Mouse (Mus musculus): ENCODE results near the gene Rheb.
"Not testable (repeated sequence)": the region's sequence is repeated elsewhere in the genome, so short reads cannot be mapped to it uniquely, and the experiment has no call there.

Rheb gene

DNA sequence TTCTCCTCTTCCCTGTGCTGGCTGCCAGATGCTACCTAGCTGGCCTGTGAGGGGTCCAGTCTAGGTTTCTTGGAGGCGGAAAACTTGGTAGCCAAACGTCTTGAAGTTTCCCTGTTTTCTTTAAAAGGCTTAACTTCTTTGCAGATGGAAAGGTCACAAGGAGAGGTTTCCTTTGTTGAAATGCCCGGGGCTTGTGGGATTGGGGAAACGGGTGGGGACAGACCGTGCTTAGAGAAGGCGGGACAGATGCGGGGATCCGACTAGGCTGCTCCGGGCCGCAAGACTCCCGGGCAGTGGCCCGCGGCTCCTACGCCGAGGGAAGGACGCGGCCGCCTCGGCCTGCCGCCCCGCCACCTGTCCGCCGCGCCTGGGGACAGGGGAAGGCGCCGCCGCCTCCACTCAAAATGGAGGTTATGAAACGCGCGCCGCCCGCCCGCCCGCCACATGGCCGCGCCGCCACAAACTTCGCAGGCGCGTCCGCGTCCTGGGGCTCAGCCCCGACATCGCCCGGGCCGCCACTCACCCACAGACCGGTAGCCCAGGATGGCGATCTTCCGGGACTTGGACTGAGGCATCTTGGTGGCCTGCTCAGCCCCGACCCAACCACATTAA lies 656 bp downstream of the Rheb start:
- DNase-seq: peak; percentile 65

DNA sequence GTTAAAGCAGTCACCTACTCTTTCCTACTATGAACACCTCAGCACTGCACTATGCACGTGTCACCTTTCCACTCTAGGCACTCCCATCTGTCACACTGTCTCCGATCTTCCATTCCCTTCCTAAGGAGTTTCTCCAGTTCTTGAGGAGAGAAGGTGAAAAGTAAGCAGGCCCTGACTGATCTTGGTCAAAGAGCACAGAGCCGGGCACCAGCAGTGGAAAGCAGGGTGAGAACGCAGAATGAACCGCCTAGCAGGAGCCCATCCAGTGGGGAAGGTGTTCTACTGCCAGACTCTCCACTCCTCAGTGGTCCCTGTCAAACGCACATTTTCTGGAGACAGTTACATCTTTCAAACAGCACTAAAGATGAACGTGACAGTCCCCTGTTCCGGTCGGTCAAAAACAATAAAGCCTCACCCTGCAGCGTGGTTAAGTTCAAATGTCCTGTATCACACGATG lies 1.4 kb downstream of the Rheb start:
- peak; percentile 21 for DNase-seq

DNA sequence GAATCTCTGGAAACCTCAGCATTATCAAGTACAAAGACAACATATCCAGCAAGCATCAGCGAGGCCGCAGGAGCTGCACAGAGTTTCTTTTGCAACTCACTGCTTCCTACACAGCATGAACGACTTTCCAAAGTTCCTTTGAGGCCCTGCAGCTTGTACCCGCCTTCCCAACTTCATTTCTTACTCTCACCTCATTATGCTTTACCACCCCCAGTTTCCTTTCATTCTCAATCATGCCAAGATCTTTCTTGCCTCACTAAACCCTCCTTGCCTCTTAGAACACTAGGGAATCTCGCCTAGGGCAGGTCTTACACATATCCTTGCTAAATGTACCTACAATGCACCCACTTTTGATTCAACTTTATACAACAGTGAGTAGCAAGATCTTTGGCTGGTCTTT lies 7.9 kb downstream of the Rheb start:
- DNase-seq: no peak

DNA sequence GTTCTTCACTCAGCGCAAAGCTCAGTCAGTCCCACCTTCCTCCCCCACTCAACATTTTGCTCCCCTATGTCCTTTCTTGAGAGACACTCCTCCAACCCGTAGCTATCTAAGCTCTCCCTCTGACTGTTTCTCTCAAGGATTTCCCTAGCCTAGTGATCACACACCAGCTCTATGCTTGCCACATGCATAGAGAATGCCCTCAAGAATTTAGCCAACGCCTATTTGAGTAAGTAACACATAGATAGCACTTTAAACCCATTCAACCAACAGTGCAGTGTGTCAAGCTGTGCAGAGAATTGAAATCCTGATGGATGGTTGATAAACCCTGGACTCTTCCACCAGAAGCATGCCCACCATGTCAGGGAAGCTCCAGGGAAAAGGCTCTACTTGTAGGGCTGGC lies 10.5 kb downstream of the Rheb start:
- DNase-seq: no peak

DNA sequence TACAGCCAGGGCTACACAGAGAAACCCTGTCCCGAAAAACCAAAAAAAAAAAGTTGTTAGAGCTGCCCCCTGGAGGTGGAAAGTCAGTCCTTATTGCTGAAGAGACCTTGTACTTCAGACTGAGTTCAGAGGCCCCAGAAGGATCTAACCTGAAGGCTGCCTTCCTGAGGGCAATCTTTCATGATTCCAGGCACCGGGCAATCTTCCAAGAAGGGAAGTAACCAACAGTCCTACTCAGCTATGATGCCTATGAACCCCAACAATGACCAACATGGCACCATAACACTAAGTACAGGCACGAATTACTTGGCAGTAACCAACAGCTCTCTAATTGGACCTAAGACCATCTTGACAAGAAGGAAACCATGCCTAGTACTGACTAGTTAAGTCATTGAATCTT lies 14.0 kb downstream of the Rheb start:
- no peak for DNase-seq

DNA sequence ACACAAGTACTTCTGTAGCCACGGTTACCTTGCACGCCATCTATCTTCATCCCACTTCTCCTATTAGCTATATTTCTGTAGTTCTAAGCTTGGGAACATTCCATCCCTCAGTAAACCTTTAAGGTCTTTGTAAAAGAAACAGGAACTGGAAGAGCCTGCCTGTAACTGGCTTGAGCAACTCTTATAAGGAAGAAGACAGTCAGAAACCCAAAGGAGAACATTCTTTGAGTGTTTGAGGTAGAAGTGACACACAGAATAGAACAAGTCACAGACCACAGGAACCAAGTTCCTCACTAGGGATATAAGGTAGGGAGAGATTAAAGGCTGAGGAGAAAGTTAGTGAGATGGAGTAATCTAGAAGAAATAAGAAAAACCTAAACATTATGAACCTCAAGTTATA lies 15.3 kb downstream of the Rheb start:
- DNase-seq: no peak

DNA sequence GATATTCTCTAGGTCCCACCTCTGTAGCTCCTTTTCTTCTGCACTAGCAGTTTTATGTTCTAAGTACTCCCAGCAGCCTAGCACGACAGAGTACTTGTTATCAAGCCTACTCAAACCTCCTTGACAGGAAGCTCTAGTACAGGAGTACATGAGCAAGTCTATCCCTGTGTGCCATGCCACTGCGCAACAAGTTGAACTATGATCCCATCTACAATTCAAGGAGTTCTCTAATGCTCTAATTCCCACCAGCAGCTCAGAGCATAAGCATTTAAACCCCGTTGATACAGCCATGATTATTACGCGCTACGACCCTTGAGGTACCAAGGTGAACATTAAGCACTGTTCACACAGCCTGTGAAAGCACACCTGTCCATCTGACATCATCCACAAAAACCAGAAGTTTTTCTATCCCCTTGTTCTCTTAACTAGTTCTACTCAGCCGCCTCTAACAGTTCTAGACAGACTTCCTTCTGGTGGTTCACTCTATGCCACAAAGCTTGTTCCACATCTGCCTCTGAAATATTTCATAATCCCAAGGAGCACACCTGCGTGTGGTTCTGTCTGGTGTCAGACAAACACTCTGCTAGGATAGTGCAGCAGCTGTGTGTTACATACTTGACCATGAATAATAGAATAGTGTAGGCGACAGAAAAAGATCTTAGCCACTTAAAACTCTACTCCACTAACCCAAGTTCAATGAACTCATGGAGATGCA lies 16.2 kb downstream of the Rheb start:
- no peak for DNase-seq

DNA sequence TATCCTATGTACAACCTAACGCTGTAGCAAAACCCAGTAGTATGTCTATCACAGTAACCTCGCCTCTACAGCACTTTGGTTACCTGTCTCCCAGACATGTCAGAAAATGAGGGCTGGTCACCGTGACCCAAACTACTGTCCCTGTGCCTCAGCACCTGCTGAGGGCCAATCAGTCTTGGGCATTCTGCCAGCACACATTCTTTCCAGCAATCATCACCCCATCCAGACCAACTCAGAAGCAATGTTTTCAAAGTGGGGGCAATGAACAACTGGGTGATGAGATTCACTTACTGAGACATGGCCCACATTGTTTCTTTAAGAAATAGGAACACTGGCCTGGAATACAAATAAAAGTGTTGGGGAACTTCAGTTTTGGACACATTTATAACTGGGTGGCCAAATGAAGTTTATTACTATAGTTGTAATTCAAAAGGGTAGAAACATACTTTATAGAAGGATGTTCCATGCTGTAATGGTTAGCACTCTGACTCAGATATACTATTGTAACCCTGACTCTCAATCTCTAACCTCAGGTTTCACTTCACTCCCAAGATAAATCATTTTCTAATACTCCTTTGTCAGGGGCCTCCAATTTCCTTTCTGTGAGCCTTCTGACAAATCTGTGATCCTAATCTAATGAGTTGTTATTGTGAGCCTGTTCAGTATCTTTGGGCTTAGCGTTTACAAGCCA lies 16.9 kb downstream of the Rheb start:
- no peak for DNase-seq

DNA sequence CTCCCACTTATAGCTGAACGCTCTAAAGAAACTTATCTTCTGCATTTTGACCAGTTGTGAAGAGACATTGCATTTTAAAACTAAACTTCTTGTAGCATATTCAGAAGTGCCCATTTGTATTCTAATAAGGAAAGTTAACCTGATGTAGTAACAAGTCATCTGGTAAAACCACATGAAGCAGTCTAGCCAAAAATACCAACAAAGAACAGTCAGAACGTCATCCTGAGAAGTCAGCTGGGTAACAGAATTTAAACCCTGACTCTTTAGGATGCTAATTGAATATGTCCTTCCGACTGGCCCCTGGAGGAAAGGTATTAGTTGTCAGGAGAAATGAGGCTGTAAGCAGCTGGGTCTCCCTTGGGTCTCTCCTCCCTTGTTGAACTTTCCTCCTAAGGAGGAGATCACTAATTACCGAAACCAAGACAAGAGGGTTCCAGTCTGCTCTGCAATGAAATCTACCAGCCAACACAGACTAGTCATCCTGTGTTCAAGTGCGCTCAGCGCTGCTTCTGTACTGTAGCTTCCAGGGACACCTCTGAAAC lies 18.5 kb downstream of the Rheb start:
- DNase-seq: no peak

DNA sequence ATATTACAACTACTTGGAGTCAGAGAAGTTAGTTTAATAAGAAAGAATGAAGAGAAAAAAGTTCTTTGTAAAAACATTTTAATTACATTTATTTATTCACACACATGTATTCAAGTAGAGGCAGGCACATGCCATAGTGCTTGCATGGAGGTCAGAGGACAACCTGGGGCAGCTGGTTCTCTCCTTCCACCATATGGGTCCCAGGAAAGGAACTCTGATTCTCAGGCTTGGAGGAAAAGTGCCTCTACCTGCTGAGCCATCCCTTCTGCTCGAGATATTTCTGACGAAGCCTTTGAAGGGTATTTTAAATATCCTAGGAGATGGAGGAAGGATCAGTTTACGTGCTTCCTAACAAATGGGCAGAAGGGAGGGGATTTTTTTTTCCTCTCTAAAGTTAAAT lies 19.6 kb downstream of the Rheb start:
- no peak for DNase-seq

DNA sequence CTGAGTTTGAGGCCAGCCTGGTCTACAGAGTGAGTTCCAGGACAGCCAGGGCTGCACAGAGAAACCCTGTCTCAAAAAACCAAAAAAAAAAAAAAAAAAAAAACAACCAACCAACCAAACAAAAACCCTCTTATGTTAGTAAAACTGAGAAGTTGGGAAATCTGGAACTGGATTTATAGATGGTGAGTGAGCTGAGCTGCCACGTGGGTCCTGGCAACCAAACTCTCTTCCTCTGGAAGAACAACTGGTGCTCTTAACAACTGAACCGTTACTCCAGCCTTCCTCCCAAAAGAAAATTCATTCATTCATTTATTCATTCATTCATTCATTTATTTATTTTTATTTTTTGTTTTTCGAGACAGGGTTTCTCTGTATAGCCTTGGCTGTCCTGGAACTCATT lies 20.2 kb downstream of the Rheb start:
- not testable (repeated sequence) for DNase-seq

DNA sequence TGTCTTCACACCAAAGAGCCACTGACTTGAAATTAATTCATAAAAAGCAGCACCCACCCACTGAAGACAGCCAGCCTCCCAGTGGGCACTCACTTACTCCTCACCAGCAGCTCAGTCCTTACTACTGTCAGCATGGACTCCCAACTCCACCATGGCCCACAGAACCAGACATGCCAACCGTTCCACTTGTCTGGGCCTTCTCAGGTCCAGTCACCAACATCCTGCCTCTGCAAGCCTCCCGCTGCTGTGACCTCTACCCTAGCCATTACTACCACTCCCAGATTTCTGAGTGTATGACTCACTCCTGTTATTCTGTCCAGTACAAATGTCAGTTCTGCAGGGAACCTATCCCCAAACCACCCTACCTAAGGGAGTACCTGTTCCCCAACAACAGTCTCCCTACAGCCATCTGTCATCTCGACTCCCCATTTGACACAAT lies 21.0 kb downstream of the Rheb start:
- DNase-seq: no peak

DNA sequence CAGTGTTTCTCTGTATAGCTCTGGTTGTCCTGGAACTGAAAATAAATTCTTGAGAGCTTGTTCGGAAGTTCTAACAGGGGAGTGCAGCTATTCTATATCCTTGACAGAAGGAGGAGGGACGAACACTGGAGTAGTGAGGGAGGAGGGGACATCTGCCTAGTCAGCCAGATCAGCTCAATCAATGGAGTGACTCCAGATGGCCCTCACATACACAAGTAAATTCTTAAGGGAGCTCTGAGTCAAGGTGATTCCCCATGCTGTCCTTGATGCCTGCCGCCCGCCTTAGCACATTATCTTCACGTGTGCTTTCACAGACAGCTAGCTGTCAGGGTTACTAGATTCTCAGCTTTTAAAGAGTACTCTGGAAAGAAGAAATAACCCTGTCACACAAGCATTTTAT lies 21.8 kb downstream of the Rheb start:
- no peak for DNase-seq

DNA sequence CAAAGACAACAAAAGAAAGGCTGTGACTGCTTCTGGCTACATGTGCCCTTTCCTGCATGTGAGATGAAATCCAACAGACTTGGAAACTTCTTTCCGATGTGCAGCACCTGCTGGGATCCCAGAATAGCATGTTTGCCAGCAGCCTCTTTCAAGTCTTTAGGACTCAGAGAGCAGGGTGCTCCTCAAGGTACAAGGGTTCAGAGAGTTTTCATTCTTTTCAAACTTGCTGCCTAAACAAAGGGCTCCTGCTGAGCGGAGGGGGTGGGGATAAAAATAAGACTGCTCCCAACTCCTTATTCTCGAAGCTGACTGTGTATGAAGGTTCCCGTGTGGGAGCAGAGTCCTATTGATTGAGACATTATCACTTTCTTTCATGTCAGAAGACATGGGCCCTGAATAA lies 25.2 kb downstream of the Rheb start:
- DNase-seq: no peak

DNA sequence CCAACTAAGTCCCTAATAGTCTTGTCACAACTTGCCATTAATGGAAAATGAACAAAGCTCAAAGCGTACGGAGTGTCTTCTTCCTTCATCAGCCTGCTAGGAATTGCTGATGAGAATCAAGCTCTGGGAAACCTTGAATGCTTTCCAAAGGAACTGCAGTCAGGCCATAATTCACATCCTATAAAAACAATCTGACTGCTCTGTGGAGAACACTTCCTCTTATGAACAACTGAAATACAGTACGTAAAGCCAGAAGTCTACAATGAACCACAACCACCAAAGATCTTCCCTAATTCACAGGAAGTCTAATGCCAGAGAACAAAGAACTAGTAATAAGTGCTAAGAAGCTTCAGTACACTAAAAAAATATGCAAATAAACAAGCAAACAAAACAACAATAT lies 28.5 kb downstream of the Rheb start:
- no peak for DNase-seq

DNA sequence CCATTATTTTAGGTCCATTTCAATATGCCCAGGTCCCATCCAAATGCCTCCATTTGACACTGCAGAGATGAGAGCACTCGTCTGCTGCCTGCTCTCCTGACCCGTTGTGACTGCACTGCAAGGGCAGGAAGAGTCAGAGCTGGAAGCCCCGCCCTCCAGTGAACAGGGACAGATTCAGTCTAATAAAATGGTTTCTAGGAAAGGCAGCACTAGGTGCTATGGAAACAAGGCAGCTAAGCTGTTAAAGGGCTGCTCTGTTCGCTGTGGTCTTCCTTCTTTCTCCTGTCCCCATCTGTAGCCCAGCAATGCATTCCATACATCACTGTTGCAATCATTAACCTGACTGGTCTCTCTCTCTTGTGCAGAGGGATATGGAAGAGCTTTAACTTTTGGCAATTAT lies 29.4 kb downstream of the Rheb start:
- no peak for DNase-seq

DNA sequence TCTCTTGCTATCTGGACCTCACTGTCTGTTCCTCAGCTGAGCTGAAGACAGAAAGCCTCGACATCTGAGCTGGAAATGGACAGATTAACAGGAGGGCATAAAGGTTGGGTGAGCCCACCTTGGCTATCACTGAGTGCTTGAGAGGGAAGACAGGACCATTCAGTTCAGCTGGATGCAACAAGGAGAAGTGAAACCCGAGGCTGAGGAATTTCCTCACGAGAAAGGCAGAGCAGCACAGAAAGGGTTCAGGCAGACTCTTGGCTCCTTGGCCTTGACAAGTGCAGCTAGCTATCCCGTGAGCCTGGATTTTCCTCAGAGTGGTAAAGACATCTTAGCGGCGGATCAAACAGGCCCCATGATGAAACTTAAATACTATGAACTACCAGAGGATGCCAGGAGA lies 37.2 kb downstream of the Rheb start:
- DNase-seq: no peak

DNA sequence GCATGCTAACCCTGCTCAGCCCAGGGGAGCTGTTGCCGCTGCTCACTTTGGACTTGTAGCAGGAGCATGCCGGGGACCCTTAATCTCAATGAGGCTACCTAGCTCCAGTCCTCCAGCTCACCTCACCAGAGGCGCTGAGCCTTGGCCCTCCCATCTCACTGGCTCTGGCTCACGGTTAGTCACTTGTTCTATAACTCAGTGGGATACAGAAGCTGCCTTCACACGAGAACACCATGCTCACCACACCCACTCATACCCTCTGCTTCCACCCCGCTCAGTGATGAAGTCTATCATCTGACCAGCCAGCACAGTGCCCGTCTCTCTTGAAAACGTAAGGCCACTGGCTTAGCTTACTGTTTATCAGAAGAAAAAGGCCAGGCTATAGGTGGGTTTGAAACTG lies 37.8 kb downstream of the Rheb start:
- no peak for DNase-seq

DNA sequence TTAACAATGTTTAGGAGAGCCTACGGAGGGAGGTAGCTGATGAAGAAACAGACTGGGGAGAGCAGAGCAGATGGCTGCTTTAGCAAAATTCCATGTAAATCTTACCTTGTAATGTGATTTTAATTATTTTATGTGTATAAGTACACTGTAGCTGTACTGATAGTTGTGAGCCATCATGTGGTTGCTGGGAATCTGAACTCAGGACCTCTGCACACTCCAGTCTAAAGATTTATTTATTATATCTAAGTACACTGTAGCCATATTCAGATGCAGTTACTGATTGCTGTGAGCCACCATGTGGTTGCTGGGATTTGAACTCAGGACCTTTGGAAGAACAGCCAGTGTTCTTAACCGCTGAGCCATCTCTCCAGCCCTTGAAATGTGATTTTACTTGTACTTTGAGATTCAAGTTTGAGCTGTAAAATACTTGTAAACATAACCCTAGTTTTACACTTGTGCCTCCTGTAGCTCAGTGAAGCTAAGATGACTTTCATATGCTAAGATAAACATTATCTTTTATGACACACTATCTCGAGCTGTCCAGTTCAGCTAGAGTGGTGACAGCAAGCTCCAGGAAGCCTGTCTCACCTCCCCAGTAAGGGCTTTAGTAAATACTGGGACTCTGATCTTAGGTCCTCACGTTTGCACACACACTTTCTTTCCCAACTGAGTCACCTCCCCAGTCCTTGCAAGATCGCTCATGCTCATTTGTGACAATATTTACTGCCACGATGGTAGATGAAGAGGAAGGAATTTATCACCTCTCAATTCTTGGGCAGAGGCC lies 40.4 kb downstream of the Rheb start:
- DNase-seq: no peak

DNA sequence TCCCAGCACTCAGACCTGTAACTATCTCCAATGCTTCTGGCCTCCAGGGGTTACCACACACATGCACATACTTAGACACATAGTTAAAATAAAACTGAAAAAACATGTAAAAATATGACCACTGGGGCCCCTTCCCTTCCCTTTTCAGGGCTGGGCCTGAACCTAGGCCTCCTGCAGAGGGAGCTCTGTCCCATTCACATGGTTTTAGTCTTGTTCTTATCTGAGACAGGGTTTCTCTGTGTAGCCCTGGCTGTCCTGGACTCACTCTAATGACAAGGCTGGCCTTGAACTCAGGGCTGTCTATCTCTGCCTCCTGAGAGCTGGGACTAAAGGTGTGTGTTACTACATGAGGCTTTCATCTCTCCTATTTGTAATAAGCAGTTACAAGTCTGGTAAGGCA lies 42.0 kb downstream of the Rheb start:
- DNase-seq: no peak

DNA sequence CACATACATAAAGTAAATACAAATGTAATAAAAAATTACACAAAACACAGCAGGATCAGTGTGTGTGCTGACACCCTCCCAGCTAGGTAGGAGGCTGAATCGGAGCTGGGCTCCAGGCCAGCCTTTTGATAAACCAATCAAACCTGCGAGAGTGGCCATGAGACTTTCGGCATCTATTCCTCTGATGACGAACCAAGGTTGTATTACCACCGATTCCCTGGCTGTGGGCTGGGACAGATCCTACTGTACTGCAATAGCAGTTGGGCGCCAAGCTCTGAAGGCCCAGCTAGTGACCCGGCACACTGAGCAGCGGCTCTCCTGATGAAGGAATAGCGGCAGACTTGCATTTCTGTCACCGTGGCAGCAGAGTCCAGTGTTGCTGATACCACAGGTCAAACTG lies 43.8 kb downstream of the Rheb start:
- DNase-seq: no peak

DNA sequence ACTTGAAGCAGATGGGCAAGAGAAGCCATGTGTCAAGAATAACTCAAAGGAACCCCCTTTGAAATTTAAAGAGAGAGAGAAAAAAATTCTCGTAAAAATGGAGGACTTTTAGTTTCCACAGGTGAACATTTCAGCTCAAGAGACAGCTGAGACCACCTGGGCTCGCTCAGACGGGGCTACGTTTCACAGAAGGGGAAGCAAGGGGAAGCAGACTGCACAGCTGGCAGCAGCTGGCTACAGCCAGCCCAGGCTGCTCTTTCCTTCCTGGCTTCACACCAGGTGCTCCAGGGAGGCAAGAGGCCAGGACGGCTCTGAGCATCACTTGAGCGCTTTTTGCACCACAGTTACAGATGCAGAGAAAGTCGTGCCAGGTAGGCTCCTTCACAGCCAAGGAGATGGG lies 44.6 kb downstream of the Rheb start:
- DNase-seq: no peak

DNA sequence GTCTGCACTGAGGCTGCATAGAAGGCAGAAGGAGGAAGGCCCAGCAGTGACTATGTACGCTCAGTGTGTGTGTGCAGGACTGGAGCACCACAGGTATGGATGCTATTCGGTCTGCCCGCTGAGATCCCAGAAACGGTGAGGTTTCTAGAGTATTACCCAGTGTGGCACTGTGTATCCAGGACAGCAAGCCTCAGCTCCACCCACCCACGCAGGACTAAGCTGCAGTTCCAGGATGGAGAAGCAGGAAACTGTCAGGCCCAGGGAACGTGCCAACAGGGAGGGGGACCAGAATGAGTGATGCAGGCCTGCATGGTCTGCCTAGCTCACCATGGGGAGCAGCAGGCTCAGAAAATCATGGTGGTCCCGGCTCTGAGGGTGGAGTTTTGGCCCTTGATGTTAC lies 49.5 kb downstream of the Rheb start:
- no peak for DNase-seq

Measured in liver (tissue).